Mouse (Mus musculus): Measurements from ENCODE around the gene C2cd5. TPM values are rescaled to one million over a fixed set of nuclear protein-coding genes. Genes with fewer than 3 reads are reported as not detected.

The C2cd5 gene
- total and polyA plus RNA-seq, 3 experiments = 16.2 to 47.6 (median 30.5) TPM

- Histone ChIP-seq H3K27me3 (ENCODE audit: control insufficient read depth in 1 of 2, insufficient read depth in 2 of 2, low read length in 2 of 2) (no peaks in the 10 kb centered on the region), H3K27ac (ENCODE audit: control insufficient read depth, low read depth, low read length) (no peak overlapping the region), H3K9ac (ENCODE audit: control insufficient read depth, low read depth, low read length, poor library complexity, severe bottlenecking) (no peak overlapping the region), H3K36me3 (ENCODE audit: control insufficient read depth in 1 of 2, insufficient read depth in 2 of 2, low read length in 2 of 2) (peaks cover 0 to 10% of the 10 kb centered on the region in 2 experiments; a peak in 2 of 4 replicates), H3K4me1 (ENCODE audit: control insufficient read depth in 1 of 2, insufficient read depth in 2 of 2, low read length in 2 of 2) (no peaks in the 10 kb centered on the region), H3K79me2 (ENCODE audit: control insufficient read depth, insufficient read depth, low read length, poor library complexity) (no peaks in the 10 kb centered on the region), H3K4me3 (ENCODE audit: control insufficient read depth in 1 of 2, insufficient read depth in 1 of 2, low read depth in 2 of 2, low read length in 2 of 2) (no peak overlapping the region), H3K9me3 (replicated peaks; ENCODE audit: insufficient read depth, low read length) (no peaks in the 10 kb centered on the region)
- TF ChIP-seq MEF2A (IDR thresholded peaks at IDR 0.05; ENCODE audit: extremely low read depth, insufficient replicate concordance, low read depth, low read length, poor library complexity, severe bottlenecking) (no peak), USF1 (IDR thresholded peaks at IDR 0.05; ENCODE audit: low read depth, low read length) (no peak), POLR2AphosphoS2 (IDR thresholded peaks at IDR 0.05; ENCODE audit: low read length) (no peak), ELF1 (IDR thresholded peaks at IDR 0.05; ENCODE audit: low read depth, low read length) (no peak), NELFE (IDR thresholded peaks at IDR 0.05; ENCODE audit: low read depth, low read length) (no peak), BHLHE40 (IDR thresholded peaks at IDR 0.05; ENCODE audit: borderline replicate concordance, low read depth, low read length) (no peak), ETS1 (IDR thresholded peaks at IDR 0.05; ENCODE audit: low read depth, low read length) (no peak), GABPA (IDR thresholded peaks at IDR 0.05; ENCODE audit: low read depth, low read length) (no peak), USF2 (IDR thresholded peaks at IDR 0.05; ENCODE audit: borderline replicate concordance in 1 of 2, insufficient read depth in 1 of 2, low read depth in 1 of 2, low read length in 2 of 2) (no peak), UBTF (IDR thresholded peaks at IDR 0.05; ENCODE audit: borderline replicate concordance, insufficient read depth, low read depth, low read length) (no peak), POLR2A (IDR thresholded peaks at IDR 0.05; ENCODE audit: control insufficient read depth in 1 of 2, insufficient read depth in 1 of 2, low read depth in 1 of 2, low read length in 2 of 2, poor library complexity in 1 of 2) (no peak), MXI1 (IDR thresholded peaks at IDR 0.05; ENCODE audit: low read depth, low read length) (no peak), CHD1 (IDR thresholded peaks at IDR 0.05; ENCODE audit: low read depth, low read length) (no peak), CTCF (IDR thresholded peaks at IDR 0.05 in 2 of 3, conservative IDR thresholded peaks at IDR 0.05 in 1 of 3; ENCODE audit: control insufficient read depth in 1 of 3, insufficient read depth in 1 of 3, low read depth in 2 of 3, low read length in 3 of 3, poor library complexity in 1 of 3, severe bottlenecking in 1 of 3) (no peak), TCF12 (IDR thresholded peaks at IDR 0.05; ENCODE audit: low read depth, low read length) (no peak)
- DNase-seq (ENCODE audit: low read depth, low spot score) = no peak
Measured at GRCm38 (mm10) chr6:143047538-143048258, 52.2 kb downstream of the C2cd5 start.

DNA sequence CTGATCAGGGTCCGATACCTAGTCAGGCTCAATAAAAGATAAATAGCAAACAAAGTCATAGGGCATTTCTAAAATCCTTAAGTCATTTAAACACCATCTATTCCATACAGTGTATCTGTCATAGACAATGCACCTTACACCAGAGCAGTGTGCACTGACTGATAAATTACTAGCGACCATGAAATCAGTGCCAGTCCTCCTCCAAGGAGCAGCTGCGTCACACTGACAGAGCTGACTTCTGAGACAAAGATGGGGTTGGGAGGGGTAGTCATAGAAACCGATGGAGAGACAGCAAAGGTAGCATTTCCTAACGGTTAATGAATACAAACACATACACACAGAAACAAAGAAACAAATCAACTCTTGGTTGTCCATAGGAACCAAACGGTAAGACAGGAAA, 58.4 kb downstream of the C2cd5 start:
- Histone ChIP-seq H3K9ac (ENCODE audit: control insufficient read depth, low read depth, low read length, poor library complexity, severe bottlenecking) (no peak overlapping the region), H3K79me2 (ENCODE audit: control insufficient read depth, insufficient read depth, low read length, poor library complexity) (no peaks in the 10 kb centered on the region), H3K27me3 (ENCODE audit: control insufficient read depth in 1 of 2, insufficient read depth in 2 of 2, low read length in 2 of 2) (no peaks in the 10 kb centered on the region), H3K4me1 (ENCODE audit: control insufficient read depth in 1 of 2, insufficient read depth in 2 of 2, low read length in 2 of 2) (no peaks in the 10 kb centered on the region), H3K4me3 (ENCODE audit: control insufficient read depth in 1 of 2, insufficient read depth in 1 of 2, low read depth in 2 of 2, low read length in 2 of 2) (no peak overlapping the region), H3K27ac (ENCODE audit: control insufficient read depth, low read depth, low read length) (no peak overlapping the region), H3K36me3 (ENCODE audit: control insufficient read depth in 1 of 2, insufficient read depth in 2 of 2, low read length in 2 of 2) (peaks cover 0 to 11% of the 10 kb centered on the region in 2 experiments; a peak in 2 of 4 replicates), H3K9me3 (replicated peaks; ENCODE audit: insufficient read depth, low read length) (no peaks in the 10 kb centered on the region)
- no peak for DNase-seq (ENCODE audit: low read depth, low spot score)
- TF ChIP-seq TBP (IDR thresholded peaks at IDR 0.05; ENCODE audit: low read depth, low read length) (no peak), GABPA (IDR thresholded peaks at IDR 0.05; ENCODE audit: low read depth, low read length) (no peak), E2F4 (IDR thresholded peaks at IDR 0.05; ENCODE audit: borderline replicate concordance, low read depth, low read length) (no peak), MAX (IDR thresholded peaks at IDR 0.05; ENCODE audit: low read length) (no peak), ZC3H11A (IDR thresholded peaks at IDR 0.05; ENCODE audit: low read depth, low read length) (no peak), UBTF (IDR thresholded peaks at IDR 0.05; ENCODE audit: borderline replicate concordance, insufficient read depth, low read depth, low read length) (no peak), MAZ (IDR thresholded peaks at IDR 0.05; ENCODE audit: low read depth, low read length) (no peak), MXI1 (IDR thresholded peaks at IDR 0.05; ENCODE audit: low read depth, low read length) (no peak), MYB (IDR thresholded peaks at IDR 0.05; ENCODE audit: low read depth, low read length) (no peak), MAFK (IDR thresholded peaks at IDR 0.05; ENCODE audit: borderline replicate concordance, low read depth, low read length) (no peak)
